Mouse (Mus musculus) heart, adult 2 months (tissue): ENCODE results near the gene Snrpd2. TPM values are rescaled to one million over a fixed set of nuclear protein-coding genes. Genes with fewer than 3 reads are reported as not detected.

Experiments used
- DNase-seq, 2 experiments: peaks; one replicate each; pipeline ENCODE4 v3.0.0; 2021
- H3K27ac ChIP-seq: fragments of 200-600 bp; 2 replicates; pipeline ENCODE4 v1.8.1; 2022
- H3K27me3 ChIP-seq: fragments of 200-500 bp; 2 replicates; pipeline ENCODE4 v1.6.1; 2012; ENCODE audit warnings: mild to moderate bottlenecking, low read length, inconsistent platforms, mixed read lengths; ENCODE audit not compliant: control insufficient read depth, insufficient read depth
- H3K36me3 ChIP-seq: fragments of 200-500 bp; 2 replicates; pipeline ENCODE4 v1.6.1; 2012; ENCODE audit warnings: low read length, inconsistent platforms; ENCODE audit not compliant: control insufficient read depth, insufficient read depth
- H3K4me1 ChIP-seq: fragments of 200-500 bp; 2 replicates; pipeline ENCODE4 v1.6.1; 2011; ENCODE audit warnings: low read length; ENCODE audit not compliant: control insufficient read depth, insufficient read depth
- H3K4me3 ChIP-seq: fragments of 200-600 bp; 2 replicates; pipeline ENCODE4 v1.8.1; 2022
- H3K79me2 ChIP-seq: fragments of 200-500 bp; replicated peaks from 2 replicates; pipeline ENCODE4 v1.6.1; 2012; ENCODE audit warnings: mild to moderate bottlenecking, inconsistent platforms, low read length, moderate library complexity, mixed read lengths; ENCODE audit not compliant: control insufficient read depth, insufficient read depth
- H3K9ac ChIP-seq: fragments of 200-500 bp; 2 replicates; pipeline ENCODE4 v1.6.1; 2012; ENCODE audit warnings: low read depth, mild to moderate bottlenecking, control low read depth, inconsistent platforms, low read length, mixed read lengths
- CTCF ChIP-seq: fragments of 200-600 bp; IDR thresholded peaks from 2 replicates; pipeline ENCODE4 v1.8.1; 2022; ENCODE audit warnings: antibody characterized with exemption, mild to moderate bottlenecking, moderate library complexity
- EP300 ChIP-seq: fragments of 200-500 bp; IDR thresholded peaks from 2 replicates; pipeline ENCODE4 v1.6.1; 2011; ENCODE audit warnings: low read depth, low read length, control low read depth; ENCODE audit not compliant: insufficient read depth
- POLR2A ChIP-seq: fragments of 200-500 bp; IDR thresholded peaks from 2 replicates; pipeline ENCODE4 v1.6.1; 2011; ENCODE audit warnings: mild to moderate bottlenecking, low read depth, low read length, control low read depth; ENCODE audit not compliant: insufficient read depth
- WGBS: fragments of 180-500 bp; shearing (Covaris S2); methylation state at CpG from one replicate; pipeline ENCODE4 v1.1.7; 2018; 5-methylcytosine and 5-hydroxymethylcytosine counted together
- intact Hi-C: fragments of 180-260 bp; cut with DNase I; formaldehyde crosslinking; loops from one replicate; pipeline ENCODE4 v1.15.1; 2025
- polyA plus RNA-seq: library from polyadenylated mRNA; depleted of rRNA; stranded (reverse); fragments of >200 nt; gene quantifications from 2 replicates; pipeline ENCODE4 v1.2.3, GENCODE M21; 2012
- total RNA-seq, 2 experiments: library from RNA; stranded (reverse); gene quantifications; 2 replicates each; pipeline ENCODE4 v1.2.3; 2021

The Snrpd2 gene
- total and polyA plus RNA-seq, 3 experiments: 28.6 to 68.7 (median 58.7) TPM

- Histone ChIP-seq H3K27me3 (peaks cover 2% of the 10 kb centered on the region; the same call in 1 of the 2 replicates), H3K36me3 (no peaks in the 10 kb centered on the region), H3K4me3 (no peak overlapping the region), H3K27ac (no peak overlapping the region), H3K4me1 (peaks cover 3% of the 10 kb centered on the region; the same call in 1 of the 2 replicates), H3K9ac (no peak overlapping the region), H3K79me2 (no peaks in the 10 kb centered on the region)
- DNase-seq: no peak
- TF ChIP-seq CTCF (no peak), POLR2A (no peak), EP300 (no peak)
- intact Hi-C loops: no loop called here
- WGBS: 87% methylated on average over 7 of the region's 7 CpGs
Measured at GRCm38 (mm10) chr7:19162928-19163327, 13.4 kb downstream of the Snrpd2 start.

- WGBS: 52% methylated on average over 12 of the region's 12 CpGs
- no peak overlapping the region for H3K4me3 ChIP-seq
- no peaks in the 10 kb centered on the region for H3K36me3 ChIP-seq
- TF ChIP-seq POLR2A (no peak), CTCF (no peak), EP300 (no peak)
- intact Hi-C loops: no loop called here
- DNase-seq: no peak
- H3K79me2 ChIP-seq: no peaks in the 10 kb centered on the region
- H3K4me1 ChIP-seq: peaks cover 3% of the 10 kb centered on the region; the same call in 1 of the 2 replicates
- H3K27ac ChIP-seq: no peak overlapping the region
- no peak overlapping the region for H3K9ac ChIP-seq
- H3K27me3 ChIP-seq: peaks cover 2% of the 10 kb centered on the region; the same call in 1 of the 2 replicates
Measured at GRCm38 (mm10) chr7:19163752-19164151, 14.2 kb downstream of the Snrpd2 start.

- H3K4me3 ChIP-seq: no peak overlapping the region
- peaks cover 3% of the 10 kb centered on the region; the same call in 1 of the 2 replicates for H3K4me1 ChIP-seq
Measured at GRCm38 (mm10) chr7:19164189-19164588, 14.7 kb downstream of the Snrpd2 start.

GRCm38 (mm10) chr7:19164978-19165377 lies 15.5 kb downstream of the Snrpd2 start:
- Histone ChIP-seq H3K9ac (no peak overlapping the region), H3K4me1 (peaks cover 4% of the 10 kb centered on the region), H3K27ac (no peak overlapping the region), H3K36me3 (no peaks in the 10 kb centered on the region), H3K4me3 (no peak overlapping the region), H3K79me2 (no peaks in the 10 kb centered on the region), H3K27me3 (no peaks in the 10 kb centered on the region; the same call in 1 of the 2 replicates)
- intact Hi-C loops: no loop called here
- no peak for DNase-seq
- 16% methylated on average over 13 of the region's 13 CpGs for WGBS
- TF ChIP-seq EP300 (no peak), CTCF (no peak), POLR2A (no peak)

More at GRCm38 (mm10) chr7:19164189-19164588, 14.7 kb downstream of the Snrpd2 start:
- TF ChIP-seq CTCF (no peak), EP300 (no peak), POLR2A (no peak)
- no peak for DNase-seq
- Histone ChIP-seq H3K79me2 (no peaks in the 10 kb centered on the region), H3K36me3 (no peaks in the 10 kb centered on the region), H3K27ac (no peak overlapping the region), H3K27me3 (peaks cover 2% of the 10 kb centered on the region; the same call in 1 of the 2 replicates), H3K9ac (no peak overlapping the region)
- intact Hi-C loops: no loop called here
- 17% methylated on average over 6 of the region's 6 CpGs for WGBS

GRCm38 (mm10) chr7:19165656-19166423 lies 16.3 kb downstream of the Snrpd2 start, which contains the start of gene Gipr:
TSS of gene Gipr (minus strand) at chr7:19166127.
- no peaks in the 10 kb centered on the region for H3K79me2 ChIP-seq
- peaks cover 8% of the 10 kb centered on the region for H3K4me1 ChIP-seq
- H3K9ac ChIP-seq: peak within 1 kb of the TSS; percentile 59
- H3K36me3 ChIP-seq: no peaks in the 10 kb centered on the region
- H3K4me3 ChIP-seq: no peak within 1 kb of the TSS
- peak within 1 kb of the TSS; percentile 57; the same call in 1 of the 2 replicates for H3K27ac ChIP-seq
- H3K27me3 ChIP-seq: no peaks in the 10 kb centered on the region; the same call in 1 of the 2 replicates
- peak; percentile 45 to 56 for DNase-seq
- TF ChIP-seq CTCF (no peak), EP300 (no peak), POLR2A (no peak)
- 12% methylated on average over 14 of the region's 14 CpGs for WGBS
- intact Hi-C loops: no loop called here

GRCm38 (mm10) chr7:19166990-19167389 lies 17.5 kb downstream of the Snrpd2 start:
- no peak overlapping the region for H3K9ac ChIP-seq
- no peaks in the 10 kb centered on the region for H3K79me2 ChIP-seq
- WGBS: 70% methylated on average over 3 of the region's 3 CpGs
- TF ChIP-seq POLR2A (no peak), CTCF (0 out of 2 replicates have a peak, but pooled peaks have one; percentile 19), EP300 (no peak)
- H3K4me1 ChIP-seq: peaks cover 8% of the 10 kb centered on the region
- no peaks in the 10 kb centered on the region for H3K36me3 ChIP-seq
- intact Hi-C loops: no loop called here
- H3K27ac ChIP-seq: no peak overlapping the region
- no peak for DNase-seq
- no peak overlapping the region for H3K4me3 ChIP-seq
- H3K27me3 ChIP-seq: no peaks in the 10 kb centered on the region; the same call in 1 of the 2 replicates
